Mouse (Mus musculus) embryonic facial prominence, embryonic 15.5 days (tissue): ENCODE results near the gene Pfdn4. TPM values are rescaled to one million over a fixed set of nuclear protein-coding genes. Genes with fewer than 3 reads are reported as not detected.

ENCODE experiments used
- ATAC-seq: fragments of 200-750 bp; cut with Nextera tagmentation; 2 replicates; pipeline ENCODE4 v1.8.0; 2017; ENCODE audit warnings: low read depth, moderate TSS enrichment; ENCODE audit not compliant: insufficient number of reproducible peaks, low FRiP score, low TSS enrichment
- H3K27ac ChIP-seq: fragments of 300-500 bp; sonication (generic); replicated peaks from 2 replicates; pipeline ENCODE4 v1.5.1; 2015; ENCODE audit warnings: mild to moderate bottlenecking, inconsistent platforms
- H3K27me3 ChIP-seq: fragments of 300-500 bp; sonication (generic); 2 replicates; pipeline ENCODE4 v1.6.1; 2015; ENCODE audit warnings: inconsistent platforms
- H3K36me3 ChIP-seq: fragments of 300-500 bp; sonication (generic); 2 replicates; pipeline ENCODE4 v1.6.1; 2015; ENCODE audit warnings: mild to moderate bottlenecking, inconsistent platforms
- H3K4me1 ChIP-seq: fragments of 300-500 bp; sonication (generic); 2 replicates; pipeline ENCODE4 v1.6.1; 2015; ENCODE audit warnings: inconsistent platforms
- H3K4me2 ChIP-seq: fragments of 300-500 bp; sonication (generic); replicated peaks from 2 replicates; pipeline ENCODE4 v1.6.1; 2015; ENCODE audit warnings: mild to moderate bottlenecking, inconsistent platforms
- H3K4me3 ChIP-seq: fragments of 300-500 bp; sonication (generic); replicated peaks from 2 replicates; pipeline ENCODE4 v1.5.1; 2015; ENCODE audit warnings: mild to moderate bottlenecking, inconsistent platforms
- H3K9ac ChIP-seq: fragments of 300-500 bp; sonication (generic); 2 replicates; pipeline ENCODE4 v1.6.1; 2015; ENCODE audit warnings: inconsistent platforms
- H3K9me3 ChIP-seq: fragments of 300-500 bp; sonication (generic); replicated peaks from 2 replicates; pipeline ENCODE4 v1.6.1; 2016; ENCODE audit warnings: inconsistent platforms
- WGBS: fragments of 180-500 bp; shearing (Covaris S2); methylation state at CpG from one replicate; pipeline ENCODE4 v1.1.7; 2015; 5-methylcytosine and 5-hydroxymethylcytosine counted together
- polyA plus RNA-seq: library from polyadenylated mRNA; unstranded; fragments of >200 nt; fragmentation: Nextera tagmentation; extraction: Ambion mirVana; gene quantifications from 2 replicates; pipeline ENCODE4 v1.2.1, GENCODE M21; 2015

Pfdn4 gene
- polyA plus RNA-seq, 1 experiment from 2014 or later, result 71.4 TPM

GRCm38 (mm10) chr2:170470591-170470990 lies 25.6 kb upstream of the Pfdn4 start:
- H3K27ac ChIP-seq, result no peak overlapping the region
- 76% methylated on average over 5 of the region's 5 CpGs for WGBS
- no peak overlapping the region for H3K9ac ChIP-seq
- peaks cover 5% of the 10 kb centered on the region; the same call in 1 of the 2 replicates for H3K27me3 ChIP-seq
- no peaks in the 10 kb centered on the region for H3K4me1 ChIP-seq
- no peaks in the 10 kb centered on the region for H3K36me3 ChIP-seq
- H3K9me3 ChIP-seq, result no peaks in the 10 kb centered on the region
- ATAC-seq, result no peak
- no peak overlapping the region for H3K4me2 ChIP-seq
- no peak overlapping the region for H3K4me3 ChIP-seq

DNA sequence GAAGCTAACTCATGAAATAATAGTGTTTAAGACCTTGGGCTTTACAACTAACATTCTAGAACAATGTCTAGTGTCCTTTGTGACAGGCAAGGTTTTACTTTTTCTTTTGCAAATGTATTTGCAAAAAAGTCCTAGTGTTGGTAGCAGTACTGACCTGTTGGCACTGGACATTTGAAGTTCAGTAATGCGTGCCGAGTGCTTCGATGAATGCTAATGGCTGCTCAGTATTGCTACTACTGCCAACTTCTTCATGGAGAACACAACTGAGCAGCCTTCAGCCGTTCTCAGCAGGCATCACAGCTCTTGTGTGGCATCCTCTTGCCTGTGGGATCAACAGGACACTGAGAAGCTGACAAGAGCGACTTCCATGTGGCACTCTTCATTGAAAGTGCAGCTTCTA lies 22.1 kb upstream of the Pfdn4 start:
- ATAC-seq, result no peak
- no peaks in the 10 kb centered on the region for H3K4me1 ChIP-seq
- H3K9ac ChIP-seq, result no peak overlapping the region
- no peak overlapping the region for H3K4me3 ChIP-seq
- no peak overlapping the region for H3K27ac ChIP-seq
- no peaks in the 10 kb centered on the region for H3K36me3 ChIP-seq
- 91% methylated on average over 5 of the region's 5 CpGs for WGBS
- no peaks in the 10 kb centered on the region for H3K9me3 ChIP-seq
- H3K27me3 ChIP-seq, result peaks cover 5% of the 10 kb centered on the region; the same call in 1 of the 2 replicates
- no peak overlapping the region for H3K4me2 ChIP-seq

DNA sequence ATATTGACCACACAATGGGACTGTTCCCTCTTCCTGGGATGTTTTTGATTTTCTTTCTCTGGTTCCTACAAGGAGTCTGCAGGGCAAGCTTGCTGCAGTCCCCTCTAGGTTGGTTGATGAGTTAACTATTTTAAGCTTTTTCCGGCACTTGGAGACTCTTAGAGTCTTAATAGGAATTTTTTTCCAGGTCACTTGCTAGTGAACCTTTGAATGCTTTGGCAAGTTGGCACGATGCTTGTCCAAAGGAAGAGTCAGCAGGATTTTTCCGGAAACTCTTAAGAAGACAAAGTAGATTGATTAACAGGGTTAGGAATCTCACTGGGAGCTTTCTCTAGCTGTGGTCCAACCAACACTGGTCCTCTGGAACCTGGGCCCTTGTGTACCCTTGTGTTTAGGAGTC lies 21.1 kb upstream of the Pfdn4 start:
- H3K27me3 ChIP-seq, result no peaks in the 10 kb centered on the region
- H3K27ac ChIP-seq, result no peak overlapping the region
- no peak overlapping the region for H3K9ac ChIP-seq
- no peak for ATAC-seq
- no peak overlapping the region for H3K4me3 ChIP-seq
- no peaks in the 10 kb centered on the region for H3K9me3 ChIP-seq
- no peaks in the 10 kb centered on the region for H3K36me3 ChIP-seq
- WGBS, result 69% methylated on average over 3 of the region's 3 CpGs
- no peak overlapping the region for H3K4me2 ChIP-seq
- H3K4me1 ChIP-seq, result no peaks in the 10 kb centered on the region

GRCm38 (mm10) chr2:170476215-170476614 lies 20.0 kb upstream of the Pfdn4 start:
- Histone ChIP-seq H3K27me3 (no peaks in the 10 kb centered on the region), H3K4me3 (no peak overlapping the region), H3K27ac (no peak overlapping the region), H3K4me1 (no peaks in the 10 kb centered on the region), H3K36me3 (no peaks in the 10 kb centered on the region), H3K9me3 (no peaks in the 10 kb centered on the region), H3K9ac (no peak overlapping the region), H3K4me2 (no peak overlapping the region)
- ATAC-seq, result no peak
- 85% methylated on average over 11 of the region's 11 CpGs for WGBS

GRCm38 (mm10) chr2:170476643-170477042 lies 19.6 kb upstream of the Pfdn4 start:
- H3K9ac ChIP-seq, result no peak overlapping the region
- no peaks in the 10 kb centered on the region for H3K4me1 ChIP-seq
- no peak overlapping the region for H3K4me3 ChIP-seq
- no peaks in the 10 kb centered on the region for H3K9me3 ChIP-seq
- H3K4me2 ChIP-seq, result no peak overlapping the region
- H3K27ac ChIP-seq, result no peak overlapping the region
- H3K27me3 ChIP-seq, result no peaks in the 10 kb centered on the region
- no peaks in the 10 kb centered on the region for H3K36me3 ChIP-seq
- no peak for ATAC-seq
- 86% methylated on average over 8 of the region's 8 CpGs for WGBS

- Histone ChIP-seq H3K4me3 (no peak overlapping the region), H3K36me3 (no peaks in the 10 kb centered on the region), H3K27me3 (no peaks in the 10 kb centered on the region), H3K9ac (no peak overlapping the region), H3K27ac (no peak overlapping the region), H3K4me2 (no peak overlapping the region), H3K9me3 (no peaks in the 10 kb centered on the region), H3K4me1 (no peaks in the 10 kb centered on the region)
- no peak for ATAC-seq
- 72% methylated on average over 10 of the region's 10 CpGs for WGBS
Measured at GRCm38 (mm10) chr2:170482019-170482540, 14.1 kb upstream of the Pfdn4 start.

GRCm38 (mm10) chr2:170483914-170484313 lies 12.3 kb upstream of the Pfdn4 start:
- 66% methylated on average over 11 of the region's 11 CpGs for WGBS
- ATAC-seq, result no peak

DNA sequence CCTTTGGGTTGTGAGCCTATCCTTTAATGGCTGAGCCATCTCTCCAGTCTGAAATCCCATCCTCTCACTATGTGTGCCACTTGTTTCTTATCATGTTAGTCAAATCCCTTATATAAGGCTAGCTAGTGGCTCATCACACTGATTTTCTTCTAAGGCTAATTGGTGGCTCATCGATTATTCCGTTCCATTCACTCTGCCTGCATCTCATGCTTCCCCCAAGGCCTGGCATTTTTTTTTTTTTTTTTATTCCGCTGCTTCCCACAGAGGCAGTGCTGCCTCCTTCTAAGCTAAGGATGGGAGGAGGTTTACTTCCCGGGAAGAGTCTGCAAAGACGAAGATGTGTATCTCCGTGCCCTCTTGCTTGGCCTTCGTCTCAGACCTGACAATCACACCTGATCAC lies 9.0 kb upstream of the Pfdn4 start:
- H3K36me3 ChIP-seq, result no peaks in the 10 kb centered on the region
- no peak overlapping the region for H3K4me3 ChIP-seq
- no peaks in the 10 kb centered on the region for H3K9me3 ChIP-seq
- H3K9ac ChIP-seq, result no peak overlapping the region
- H3K27me3 ChIP-seq, result peaks cover 7% of the 10 kb centered on the region
- ATAC-seq, result no peak
- 78% methylated on average over 7 of the region's 7 CpGs for WGBS
- no peak overlapping the region for H3K4me2 ChIP-seq
- H3K27ac ChIP-seq, result no peak overlapping the region
- no peaks in the 10 kb centered on the region for H3K4me1 ChIP-seq

More at GRCm38 (mm10) chr2:170483914-170484313, 12.3 kb upstream of the Pfdn4 start:
- Histone ChIP-seq H3K4me2 (no peak overlapping the region), H3K27ac (no peak overlapping the region), H3K9ac (no peak overlapping the region), H3K9me3 (no peaks in the 10 kb centered on the region), H3K4me1 (no peaks in the 10 kb centered on the region), H3K36me3 (no peaks in the 10 kb centered on the region), H3K27me3 (no peaks in the 10 kb centered on the region; the same call in 1 of the 2 replicates), H3K4me3 (no peak overlapping the region)

DNA sequence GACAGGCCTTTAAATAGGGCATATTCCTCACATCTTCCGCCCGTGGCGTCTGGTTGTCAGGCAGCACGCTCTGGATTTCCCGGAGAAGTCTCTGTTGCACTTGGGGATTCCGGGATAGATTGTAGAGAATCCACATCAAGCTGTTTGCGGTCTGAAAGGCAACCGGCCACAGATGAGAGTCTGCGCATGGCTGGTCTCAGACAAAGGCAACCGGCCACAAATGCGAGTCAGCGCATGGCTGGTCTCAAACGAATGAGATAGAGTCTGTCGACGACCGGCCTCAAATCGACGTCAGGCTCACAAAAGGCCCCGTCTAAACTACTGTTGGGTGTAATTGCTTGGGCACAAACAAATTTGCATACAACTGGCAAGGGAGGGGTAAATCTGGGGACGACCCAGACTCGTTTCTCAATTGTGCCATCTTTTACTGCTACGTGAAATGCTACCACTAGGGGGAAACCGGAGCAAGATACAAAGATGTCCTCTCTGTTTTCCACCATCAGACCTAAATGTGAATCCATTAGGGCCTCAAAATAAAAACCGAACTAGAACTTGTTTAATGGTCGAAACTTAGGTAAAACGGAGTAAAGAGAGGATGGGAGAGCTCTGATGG lies 8.2 kb upstream of the Pfdn4 start:
- Histone ChIP-seq H3K4me3 (no peak overlapping the region), H3K4me1 (no peaks in the 10 kb centered on the region), H3K4me2 (no peak overlapping the region), H3K27ac (no peak overlapping the region), H3K27me3 (peaks cover 7% of the 10 kb centered on the region), H3K9ac (no peak overlapping the region), H3K9me3 (no peaks in the 10 kb centered on the region), H3K36me3 (no peaks in the 10 kb centered on the region)
- WGBS, result 63% methylated on average over 26 of the region's 26 CpGs
- ATAC-seq, result no peak

GRCm38 (mm10) chr2:170494784-170495710 lies 1.2 kb upstream of the Pfdn4 start:
- no peak overlapping the region for H3K4me2 ChIP-seq
- 7% methylated on average over 31 of the region's 31 CpGs for WGBS

DNA sequence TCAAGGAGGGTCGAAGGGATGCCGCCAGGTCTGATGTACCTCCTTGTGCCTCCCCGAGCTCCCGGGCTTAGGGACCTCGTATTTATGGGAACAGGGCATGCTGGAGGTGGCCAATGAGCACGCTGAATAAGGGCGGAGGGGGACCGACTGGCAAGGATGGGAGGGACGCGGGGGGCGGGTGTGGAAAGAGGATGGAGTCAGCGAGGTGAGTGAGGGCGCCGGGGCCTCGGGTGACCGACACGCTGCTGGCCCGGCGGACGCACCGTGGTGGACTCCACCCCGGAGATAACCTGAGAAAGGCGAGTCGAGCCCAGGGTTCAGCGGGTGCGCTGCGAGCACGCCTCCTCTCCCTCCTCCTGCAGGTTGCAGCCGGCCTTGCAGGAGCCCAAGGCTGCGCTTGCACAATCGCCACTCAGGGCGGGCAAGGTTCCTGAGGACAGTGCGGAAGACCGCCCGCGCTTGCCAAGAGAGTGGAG lies 901 bp downstream of the Pfdn4 start, which contains the start of gene Cyp24a1:
Gene Cyp24a1 (minus strand): TSS at position 55 of the 476 bp plus-strand sequence.
- H3K36me3 ChIP-seq, result no peaks in the 10 kb centered on the region
- no peaks in the 10 kb centered on the region for H3K9me3 ChIP-seq
- H3K27me3 ChIP-seq, result peaks cover 66% of the 10 kb centered on the region
- H3K27ac ChIP-seq, result no peak within 1 kb of the TSS
- H3K4me2 ChIP-seq, result peak within 1 kb of the TSS; percentile 37
- ATAC-seq, result no peak; the same call in 1 of the 2 replicates
- H3K4me3 ChIP-seq, result peak within 1 kb of the TSS; percentile 14
- peaks cover 24% of the 10 kb centered on the region for H3K4me1 ChIP-seq
- WGBS, result under 1% methylated on average over 35 of the region's 36 CpGs
- H3K9ac ChIP-seq, result no peak within 1 kb of the TSS

More at GRCm38 (mm10) chr2:170494784-170495710, 1.2 kb upstream of the Pfdn4 start:
- peaks cover 24% of the 10 kb centered on the region for H3K4me1 ChIP-seq
- ATAC-seq, result no peak
- H3K9me3 ChIP-seq, result no peaks in the 10 kb centered on the region
- H3K4me3 ChIP-seq, result peak overlapping the region; percentile 10; the same call in 1 of the 2 replicates
- H3K36me3 ChIP-seq, result no peaks in the 10 kb centered on the region
- H3K9ac ChIP-seq, result no peak overlapping the region
- no peak overlapping the region for H3K27ac ChIP-seq
- H3K27me3 ChIP-seq, result peaks cover 71% of the 10 kb centered on the region
